Mouse (Mus musculus) T-cell, adult 2 months (primary cell): ENCODE measurements around the gene Tnrc18.

Experiments
- DNase-seq: peaks from one replicate; pipeline ENCODE4 v3.0.0; 2022; ENCODE audit warnings: low spot score

Tnrc18 gene

GRCm38 (mm10) chr5:142690343-142690742 is 127.1 kb downstream of the Tnrc18 start:
- no peak for DNase-seq

DNA sequence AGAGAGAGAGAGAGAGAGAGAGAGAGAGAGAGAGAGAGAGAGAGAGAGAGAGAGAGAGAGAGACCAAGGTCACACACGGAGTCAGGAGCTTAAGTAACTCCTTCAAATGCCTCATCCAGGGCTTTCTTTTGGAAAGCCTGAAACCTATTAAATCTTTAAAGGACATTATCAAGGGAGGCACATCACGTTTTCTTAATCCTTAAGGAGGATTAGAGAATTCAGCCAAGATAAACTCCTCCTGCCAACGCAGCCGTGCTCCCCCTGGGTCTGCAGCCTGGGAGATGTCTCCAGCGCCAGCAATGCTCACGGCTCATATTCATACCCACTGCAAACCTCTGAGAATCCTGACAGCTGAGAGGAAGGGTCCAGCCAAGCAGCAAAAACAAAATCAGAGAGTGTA is 128.6 kb downstream of the Tnrc18 start:
- no peak for DNase-seq

- DNase-seq = no peak
These were observed 134.9 kb downstream of the Tnrc18 start for GRCm38 (mm10) chr5:142682529-142682928.

- DNase-seq = no peak
These were observed 135.6 kb downstream of the Tnrc18 start for GRCm38 (mm10) chr5:142681911-142682310.

- DNase-seq = no peak
These were observed 138.4 kb downstream of the Tnrc18 start for GRCm38 (mm10) chr5:142679065-142679464.

DNA sequence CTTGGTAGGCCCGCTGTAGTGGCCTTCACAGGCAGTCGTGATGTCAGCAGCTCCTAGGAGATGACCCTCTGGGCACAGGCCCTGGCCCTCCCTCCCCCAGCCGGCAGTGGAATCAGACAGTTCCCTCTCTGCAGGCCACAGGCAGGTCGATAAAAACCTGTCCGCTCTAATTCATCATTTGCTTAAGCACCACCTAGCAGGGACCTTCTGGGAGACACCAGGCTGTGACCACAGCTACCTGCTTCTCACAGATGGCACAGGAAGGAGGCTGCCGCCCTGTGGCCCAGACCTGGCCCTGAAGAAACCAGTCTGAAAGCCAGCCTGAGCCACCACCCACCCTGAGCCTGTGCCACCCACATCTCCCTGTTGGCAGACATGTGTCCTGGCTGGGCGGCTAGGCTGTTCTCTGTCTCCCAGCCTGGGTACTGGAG is 139.3 kb downstream of the Tnrc18 start:
- DNase-seq = no peak
